Mouse (Mus musculus) midbrain, embryonic 15.5 days (tissue): ENCODE measurements at regions not wholly inside any gene's neighbourhood (a gene's known extent, or its start where the extent isn't known, plus 50 kb on each side); places are given as distances from the start of the nearest gene placed in this dataset.
A peak's percentile ranks its signal among the peaks of the same experiment; 100 is the strongest.

ENCODE experiments used
- ATAC-seq: fragments of 200-750 bp; cut with Nextera tagmentation; replicated peaks from 2 replicates; pipeline ENCODE4 v1.8.0; 2017; ENCODE audit warnings: moderate TSS enrichment
- H3K27ac ChIP-seq: fragments of 300-500 bp; sonication (generic); 2 replicates; pipeline ENCODE4 v1.5.1; 2015; ENCODE audit warnings: mild to moderate bottlenecking, inconsistent platforms
- H3K27me3 ChIP-seq: fragments of 300-500 bp; sonication (generic); replicated peaks from 2 replicates; pipeline ENCODE4 v1.6.1; 2015; ENCODE audit warnings: inconsistent platforms
- H3K36me3 ChIP-seq: fragments of 300-500 bp; sonication (generic); replicated peaks from 2 replicates; pipeline ENCODE4 v1.6.1; 2015; ENCODE audit warnings: inconsistent platforms
- H3K4me1 ChIP-seq: fragments of 300-500 bp; sonication (generic); 2 replicates; pipeline ENCODE4 v1.6.1; 2015; ENCODE audit warnings: inconsistent platforms
- H3K4me2 ChIP-seq: fragments of 300-500 bp; sonication (generic); 2 replicates; pipeline ENCODE4 v1.6.1; 2015; ENCODE audit warnings: inconsistent platforms, mild to moderate bottlenecking, moderate library complexity
- H3K4me3 ChIP-seq: fragments of 300-500 bp; sonication (generic); 2 replicates; pipeline ENCODE4 v1.5.1; 2015; ENCODE audit warnings: mild to moderate bottlenecking, inconsistent platforms
- H3K9ac ChIP-seq: fragments of 300-500 bp; sonication (generic); 2 replicates; pipeline ENCODE4 v1.6.1; 2015; ENCODE audit warnings: mild to moderate bottlenecking, inconsistent platforms
- H3K9me3 ChIP-seq: fragments of 300-500 bp; sonication (generic); 2 replicates; pipeline ENCODE4 v1.6.1; 2016; ENCODE audit warnings: inconsistent platforms
- WGBS: fragments of 180-500 bp; shearing (Covaris S2); methylation state at CpG from one replicate; pipeline ENCODE4 v1.1.7; 2015; ENCODE audit warnings: mixed read lengths; 5-methylcytosine and 5-hydroxymethylcytosine counted together

DNA sequence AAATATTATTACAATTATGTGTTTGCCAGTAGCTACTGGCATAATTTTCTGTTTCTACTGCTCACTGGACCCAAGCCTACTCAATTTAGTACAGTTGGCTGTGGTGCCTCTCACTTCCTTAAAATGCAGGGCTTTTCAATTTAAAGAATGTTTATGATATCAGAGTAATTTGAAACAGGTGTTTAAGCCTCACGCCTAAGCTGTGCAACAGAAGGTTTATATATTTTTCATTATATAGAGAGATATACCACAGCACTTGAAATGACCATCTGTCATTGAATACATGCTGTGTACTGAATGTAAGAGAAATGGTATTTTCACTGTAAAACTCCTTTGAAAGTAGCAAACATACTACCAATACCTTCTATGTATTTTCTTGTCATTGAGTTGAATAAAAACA is 376.8 kb downstream of the Otol1 start:
- Histone ChIP-seq H3K4me1 (no peaks in the 10 kb centered on the region), H3K9me3 (no peaks in the 10 kb centered on the region), H3K4me3 (no peak overlapping the region), H3K27ac (no peak overlapping the region), H3K36me3 (no peaks in the 10 kb centered on the region), H3K9ac (no peak overlapping the region), H3K27me3 (no peaks in the 10 kb centered on the region), H3K4me2 (no peak overlapping the region)
- WGBS, result 89% methylated on average over 1 of the region's 1 CpGs
- ATAC-seq, result no peak

DNA sequence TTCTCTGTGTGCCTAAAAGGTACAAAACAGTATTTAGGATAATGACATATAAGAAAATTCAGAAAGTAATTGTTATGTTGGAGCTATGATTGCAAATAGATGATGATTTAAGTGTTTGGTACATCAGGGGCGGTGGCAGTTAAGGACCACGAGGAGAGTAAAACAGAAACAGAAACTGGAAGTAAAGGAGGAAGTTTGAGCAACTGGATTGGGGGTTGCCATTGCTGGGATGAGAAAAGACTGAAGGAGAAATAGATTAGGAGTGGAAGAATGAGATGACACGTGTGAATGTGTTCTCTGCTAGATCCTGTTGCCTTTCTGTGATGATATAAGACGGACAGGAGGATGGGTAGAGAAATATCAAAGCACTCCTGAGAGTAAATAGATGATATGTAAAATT is 378.5 kb downstream of the Otol1 start:
- Histone ChIP-seq H3K9ac (no peak overlapping the region), H3K4me3 (no peak overlapping the region), H3K9me3 (no peaks in the 10 kb centered on the region), H3K27me3 (no peaks in the 10 kb centered on the region), H3K36me3 (no peaks in the 10 kb centered on the region), H3K4me1 (no peaks in the 10 kb centered on the region), H3K4me2 (no peak overlapping the region), H3K27ac (no peak overlapping the region)
- no peak for ATAC-seq
- WGBS, result 89% methylated on average over 4 of the region's 4 CpGs

DNA sequence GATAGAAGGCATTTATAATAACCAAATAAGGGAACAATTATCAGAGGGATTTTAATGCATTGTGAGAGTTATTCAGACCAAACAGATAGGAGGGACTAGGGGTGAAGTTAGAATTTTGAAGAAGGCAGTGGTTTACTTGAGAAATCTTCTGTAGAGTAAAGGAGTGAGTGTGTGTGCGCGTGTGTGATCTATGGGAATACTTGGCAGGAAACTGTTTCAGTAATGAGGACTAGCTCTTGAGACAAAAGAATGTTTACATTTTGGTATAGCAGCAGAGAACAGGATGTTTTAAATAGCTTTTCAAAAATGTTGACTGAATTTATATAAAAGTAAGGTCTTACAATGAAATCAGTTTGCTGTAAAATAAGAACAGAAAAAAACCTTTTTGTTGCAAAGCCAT is 393.8 kb downstream of the Otol1 start:
- no peaks in the 10 kb centered on the region for H3K9me3 ChIP-seq
- no peaks in the 10 kb centered on the region for H3K27me3 ChIP-seq
- 72% methylated on average over 2 of the region's 2 CpGs for WGBS
- no peak for ATAC-seq
- no peak overlapping the region for H3K9ac ChIP-seq
- no peaks in the 10 kb centered on the region for H3K4me1 ChIP-seq
- H3K36me3 ChIP-seq, result no peaks in the 10 kb centered on the region
- H3K27ac ChIP-seq, result no peak overlapping the region
- no peak overlapping the region for H3K4me2 ChIP-seq
- H3K4me3 ChIP-seq, result no peak overlapping the region

DNA sequence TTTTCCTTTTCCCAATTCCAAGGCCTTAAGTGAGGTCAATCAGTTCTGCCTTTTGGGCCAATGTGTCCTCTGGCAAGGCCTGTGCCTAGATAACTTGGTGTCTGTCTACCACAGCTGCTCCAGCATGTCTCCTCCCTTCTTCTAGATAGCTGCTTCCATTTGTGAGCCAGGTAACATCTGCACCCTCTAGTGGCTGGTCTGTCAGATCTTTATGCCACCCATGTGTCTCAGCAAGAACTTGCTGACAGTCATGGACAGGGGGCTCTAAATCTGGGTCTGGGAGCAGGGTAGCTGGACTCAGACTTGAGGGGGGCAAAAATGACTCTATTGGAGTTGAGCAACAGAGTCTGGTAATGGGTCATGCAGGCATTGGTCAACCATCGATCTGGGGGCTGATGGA is 399.2 kb downstream of the Otol1 start:
- H3K27ac ChIP-seq, result no peak overlapping the region
- no peak for ATAC-seq
- no peaks in the 10 kb centered on the region for H3K9me3 ChIP-seq
- H3K36me3 ChIP-seq, result no peaks in the 10 kb centered on the region
- H3K4me3 ChIP-seq, result no peak overlapping the region
- no peaks in the 10 kb centered on the region for H3K4me1 ChIP-seq
- H3K9ac ChIP-seq, result no peak overlapping the region
- 100% methylated on average over 1 of the region's 1 CpGs for WGBS
- no peaks in the 10 kb centered on the region for H3K27me3 ChIP-seq
- no peak overlapping the region for H3K4me2 ChIP-seq

DNA sequence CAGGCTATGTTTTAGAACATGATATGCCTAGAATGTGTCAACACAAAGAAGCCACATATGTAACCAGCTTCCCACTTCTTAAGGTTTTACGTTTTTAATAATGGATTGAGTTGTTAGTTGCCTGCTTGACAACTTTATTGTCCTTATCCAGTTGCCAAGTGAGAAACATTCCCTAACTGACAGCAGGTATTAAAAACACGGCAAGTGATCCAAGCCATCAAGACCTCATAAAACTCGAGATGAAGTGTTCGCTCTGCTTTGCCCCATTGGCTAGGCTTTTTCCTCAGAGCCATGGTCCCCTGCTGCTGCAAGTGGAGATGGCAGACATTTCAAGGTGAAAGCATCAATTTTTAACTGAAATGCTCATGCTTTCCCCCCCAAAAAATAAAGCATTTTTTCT is 410.9 kb downstream of the Otol1 start:
- no peak for ATAC-seq
- Histone ChIP-seq H3K27ac (no peak overlapping the region), H3K4me1 (no peaks in the 10 kb centered on the region), H3K9me3 (no peaks in the 10 kb centered on the region), H3K27me3 (no peaks in the 10 kb centered on the region), H3K4me3 (no peak overlapping the region), H3K36me3 (no peaks in the 10 kb centered on the region), H3K4me2 (no peak overlapping the region), H3K9ac (no peak overlapping the region)
- WGBS, result 56% methylated on average over 4 of the region's 4 CpGs

DNA sequence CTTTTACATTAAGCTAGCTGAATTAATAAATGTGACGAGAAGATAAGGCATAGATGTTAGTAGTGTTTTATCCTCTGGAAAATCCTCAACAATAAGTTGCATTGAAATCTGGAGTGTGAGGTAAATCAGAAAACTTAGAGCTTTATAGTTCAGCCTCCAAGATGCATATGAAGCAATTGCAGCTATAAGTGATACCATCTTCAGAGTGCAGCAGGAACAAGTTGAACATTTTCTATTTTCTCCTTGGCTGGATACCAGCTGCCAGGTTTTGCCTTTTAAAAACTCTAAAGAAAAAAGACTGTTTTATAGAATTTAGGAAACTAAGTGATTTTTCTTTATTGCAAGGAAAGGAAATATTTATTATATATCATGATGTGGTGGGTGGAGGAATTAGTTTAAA is 414.6 kb downstream of the Otol1 start:
- H3K4me2 ChIP-seq, result no peak overlapping the region
- H3K27me3 ChIP-seq, result no peaks in the 10 kb centered on the region
- H3K4me3 ChIP-seq, result no peak overlapping the region
- no peaks in the 10 kb centered on the region for H3K4me1 ChIP-seq
- 79% methylated on average over 1 of the region's 1 CpGs for WGBS
- H3K36me3 ChIP-seq, result no peaks in the 10 kb centered on the region
- ATAC-seq, result no peak
- no peak overlapping the region for H3K9ac ChIP-seq
- H3K9me3 ChIP-seq, result no peaks in the 10 kb centered on the region
- no peak overlapping the region for H3K27ac ChIP-seq

DNA sequence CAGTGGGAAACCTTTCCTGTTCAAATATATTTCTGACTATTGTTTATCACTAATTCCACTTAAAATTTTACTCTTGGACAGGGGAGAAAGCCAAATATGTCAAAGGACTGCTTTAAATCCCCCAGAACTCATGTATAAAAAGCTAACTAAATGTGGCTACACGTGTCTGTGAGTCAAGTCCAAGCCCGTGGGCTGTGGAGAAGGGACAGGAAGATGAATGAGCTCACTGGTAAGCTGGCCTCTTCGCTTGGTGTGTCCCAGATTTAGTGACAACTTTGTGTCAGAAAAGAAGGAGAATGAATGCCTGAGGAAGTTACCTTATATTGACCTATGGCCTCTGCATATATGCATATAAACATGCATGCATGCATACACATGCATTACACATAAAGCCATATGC is 415.3 kb downstream of the Otol1 start:
- H3K9ac ChIP-seq, result no peak overlapping the region
- no peak overlapping the region for H3K4me3 ChIP-seq
- no peaks in the 10 kb centered on the region for H3K4me1 ChIP-seq
- H3K9me3 ChIP-seq, result no peaks in the 10 kb centered on the region
- no peak overlapping the region for H3K27ac ChIP-seq
- 76% methylated on average over 3 of the region's 3 CpGs for WGBS
- ATAC-seq, result no peak
- H3K4me2 ChIP-seq, result no peak overlapping the region
- no peaks in the 10 kb centered on the region for H3K36me3 ChIP-seq
- H3K27me3 ChIP-seq, result no peaks in the 10 kb centered on the region

DNA sequence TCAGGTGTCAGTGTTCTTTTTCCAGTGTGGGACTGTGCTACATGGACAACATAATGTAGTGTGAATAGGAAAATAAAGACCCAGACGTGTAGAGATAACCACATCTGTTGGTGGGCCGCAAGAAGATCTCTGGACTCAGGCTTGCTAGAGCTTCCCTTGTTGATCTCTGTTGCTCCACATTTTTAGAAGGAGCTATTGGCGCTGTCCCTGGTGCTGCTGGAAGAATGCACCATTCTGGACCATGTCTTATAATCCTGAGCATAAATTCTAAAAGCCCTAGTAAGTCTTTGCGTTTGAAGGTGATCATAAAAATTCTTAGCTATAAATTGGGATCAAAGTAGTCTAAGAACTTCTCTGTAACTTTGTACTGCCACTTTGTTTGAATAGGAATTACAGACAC is 429.3 kb downstream of the Otol1 start:
- no peak overlapping the region for H3K4me2 ChIP-seq
- 82% methylated on average over 4 of the region's 4 CpGs for WGBS
- H3K27me3 ChIP-seq, result no peaks in the 10 kb centered on the region
- H3K4me1 ChIP-seq, result no peaks in the 10 kb centered on the region
- H3K9ac ChIP-seq, result no peak overlapping the region
- H3K9me3 ChIP-seq, result no peaks in the 10 kb centered on the region
- H3K27ac ChIP-seq, result no peak overlapping the region
- no peaks in the 10 kb centered on the region for H3K36me3 ChIP-seq
- ATAC-seq, result no peak
- H3K4me3 ChIP-seq, result no peak overlapping the region

DNA sequence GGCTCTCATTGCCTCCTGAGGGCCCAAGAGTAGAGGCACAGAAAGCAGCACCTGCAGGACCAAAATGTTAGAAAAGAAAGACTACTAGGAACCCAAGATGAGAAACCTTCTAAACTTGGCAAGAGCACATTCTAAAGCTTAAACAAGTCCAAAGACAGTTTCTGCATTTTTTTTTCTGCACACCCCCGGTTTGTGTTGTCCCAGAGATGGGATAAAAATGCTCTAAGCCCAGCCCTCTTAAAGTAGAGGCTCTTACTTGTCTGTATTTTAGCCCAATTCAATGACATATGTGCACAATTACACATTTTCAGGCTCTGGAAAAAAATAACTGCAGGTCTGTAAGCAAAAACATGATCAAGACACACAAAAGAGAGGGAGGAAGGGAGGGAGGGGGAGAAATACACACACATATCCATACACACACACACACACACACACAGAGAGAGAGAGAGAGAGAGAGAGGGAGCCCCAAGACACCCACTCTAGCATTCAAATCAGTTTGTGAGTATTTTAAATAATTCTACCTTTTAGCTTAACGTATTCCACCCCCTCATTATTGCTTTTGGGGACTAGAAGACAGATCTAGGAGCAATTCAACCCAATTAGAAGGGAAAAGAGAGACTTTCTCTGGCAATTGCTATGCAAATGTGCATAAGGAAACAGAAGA is 449.9 kb downstream of the Otol1 start:
- no peaks in the 10 kb centered on the region for H3K9me3 ChIP-seq
- 0 out of 2 replicates have a peak, but pooled peaks have one; percentile 45 for ATAC-seq
- no peaks in the 10 kb centered on the region for H3K27me3 ChIP-seq
- H3K9ac ChIP-seq, result no peak overlapping the region
- H3K4me3 ChIP-seq, result no peak overlapping the region
- H3K4me2 ChIP-seq, result no peak overlapping the region
- 48% methylated on average over 2 of the region's 2 CpGs for WGBS
- no peak overlapping the region for H3K27ac ChIP-seq
- H3K4me1 ChIP-seq, result no peaks in the 10 kb centered on the region
- no peaks in the 10 kb centered on the region for H3K36me3 ChIP-seq

DNA sequence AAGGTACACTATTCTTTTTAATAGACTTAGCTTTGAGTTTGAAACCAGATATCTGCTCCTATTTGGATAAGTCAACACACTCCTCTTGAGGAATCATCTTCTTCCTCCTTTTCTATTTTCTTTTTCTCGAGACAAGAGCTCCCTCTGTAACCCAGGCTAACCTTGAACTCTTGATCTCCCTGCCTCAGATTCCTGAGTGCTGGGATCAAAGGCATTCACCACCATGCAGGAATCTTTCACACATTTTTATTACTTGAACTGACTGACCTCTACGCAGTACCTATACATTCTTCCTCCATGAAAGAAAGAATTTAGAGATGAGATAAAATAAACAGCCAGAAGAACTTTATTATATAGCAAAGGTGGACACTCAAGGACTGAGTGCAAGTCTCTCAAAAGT is 453.4 kb downstream of the Otol1 start:
- no peaks in the 10 kb centered on the region for H3K27me3 ChIP-seq
- 74% methylated on average over 2 of the region's 2 CpGs for WGBS
- no peaks in the 10 kb centered on the region for H3K9me3 ChIP-seq
- H3K36me3 ChIP-seq, result no peaks in the 10 kb centered on the region
- no peak for ATAC-seq
- H3K9ac ChIP-seq, result no peak overlapping the region
- no peak overlapping the region for H3K27ac ChIP-seq
- no peaks in the 10 kb centered on the region for H3K4me1 ChIP-seq
- H3K4me3 ChIP-seq, result no peak overlapping the region
- H3K4me2 ChIP-seq, result no peak overlapping the region

DNA sequence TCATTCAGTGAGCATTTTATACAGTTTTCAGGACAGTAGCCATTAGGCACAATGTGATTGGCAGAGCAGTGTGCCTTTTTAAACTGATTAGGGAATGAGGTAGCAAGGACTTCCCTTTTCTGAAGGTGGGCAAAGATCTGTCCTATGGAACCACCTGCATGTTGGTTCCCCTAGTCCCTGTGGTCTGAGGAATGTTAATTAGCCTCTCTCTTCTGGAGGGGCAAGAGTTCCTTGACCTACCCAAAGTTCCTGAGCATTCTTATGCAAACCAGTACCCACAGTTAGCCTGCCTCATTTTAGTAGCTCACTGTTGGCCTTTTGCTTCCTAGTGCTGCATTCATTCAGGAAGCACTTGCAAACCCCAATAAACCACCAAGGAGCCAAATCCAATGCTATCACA is 455.8 kb downstream of the Otol1 start:
- Histone ChIP-seq H3K9me3 (no peaks in the 10 kb centered on the region), H3K4me3 (no peak overlapping the region), H3K9ac (no peak overlapping the region), H3K4me2 (no peak overlapping the region), H3K27me3 (no peaks in the 10 kb centered on the region), H3K36me3 (no peaks in the 10 kb centered on the region), H3K27ac (no peak overlapping the region), H3K4me1 (no peaks in the 10 kb centered on the region)
- ATAC-seq, result no peak

DNA sequence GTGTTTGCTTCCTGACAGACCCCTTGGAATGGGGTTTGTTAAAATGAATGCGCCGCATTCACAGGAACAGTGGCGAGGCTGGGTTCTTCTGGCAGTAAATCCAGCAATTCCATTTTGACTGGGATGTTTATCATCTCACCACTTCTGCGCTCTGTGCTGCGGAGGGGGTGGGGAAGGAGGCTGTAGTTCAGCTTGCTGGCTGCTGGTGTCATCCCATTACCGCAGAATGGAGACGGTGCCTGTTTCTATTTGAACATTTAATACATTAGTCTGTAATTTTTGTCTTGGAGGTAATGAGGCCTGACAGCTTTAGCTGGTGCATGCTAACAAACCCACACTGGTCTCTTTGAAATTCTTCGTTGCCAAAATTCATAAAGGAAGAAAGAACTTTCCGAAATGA is 475.1 kb downstream of the Otol1 start:
- H3K36me3 ChIP-seq, result no peaks in the 10 kb centered on the region
- no peak overlapping the region for H3K4me2 ChIP-seq
- ATAC-seq, result peak; percentile 97
- peaks cover 9% of the 10 kb centered on the region for H3K4me1 ChIP-seq
- 30% methylated on average over 9 of the region's 9 CpGs for WGBS
- 0 out of 2 replicates have a peak overlapping the region, but pooled peaks have one; percentile 8 for H3K27ac ChIP-seq
- H3K4me3 ChIP-seq, result no peak overlapping the region
- H3K9ac ChIP-seq, result no peak overlapping the region
- H3K27me3 ChIP-seq, result no peaks in the 10 kb centered on the region
- no peaks in the 10 kb centered on the region for H3K9me3 ChIP-seq

DNA sequence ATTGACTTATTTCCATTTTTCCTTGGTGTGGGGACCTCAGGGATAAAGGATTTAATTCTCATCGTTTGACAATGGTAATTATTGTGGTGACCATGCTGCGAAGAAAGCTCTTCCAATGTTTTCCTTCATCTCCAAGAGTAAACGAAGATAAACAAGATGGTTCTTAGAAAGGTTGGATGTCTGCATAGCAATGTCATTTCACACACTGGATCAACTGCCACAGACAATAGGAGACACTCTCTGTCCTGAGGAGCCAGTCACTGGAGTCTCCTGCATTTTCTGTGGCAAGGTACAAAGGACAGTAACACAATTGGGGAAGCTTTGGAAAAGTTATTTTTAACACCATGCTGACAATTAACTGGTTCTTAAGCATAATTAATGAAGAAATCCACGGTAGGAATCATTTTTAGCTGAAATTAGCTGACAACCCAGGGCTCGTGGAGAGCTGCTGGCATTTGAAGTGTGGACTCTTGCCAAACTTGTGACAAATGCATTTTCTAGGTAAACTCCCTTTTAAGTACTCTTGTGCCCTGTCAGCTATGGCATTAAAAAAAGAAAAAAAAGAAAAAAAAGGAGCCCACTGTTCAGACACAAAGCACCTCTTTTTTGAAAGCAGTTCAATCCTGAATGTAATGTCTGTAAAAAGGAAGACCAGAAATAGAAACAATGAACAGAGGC is 475.8 kb downstream of the Otol1 start:
- Histone ChIP-seq H3K4me2 (no peak overlapping the region), H3K4me1 (peaks cover 9% of the 10 kb centered on the region), H3K36me3 (no peaks in the 10 kb centered on the region), H3K4me3 (no peak overlapping the region), H3K27ac (peak overlapping the region; percentile 48; the same call in 1 of the 2 replicates), H3K9ac (no peak overlapping the region), H3K27me3 (no peaks in the 10 kb centered on the region), H3K9me3 (no peaks in the 10 kb centered on the region)
- peak; percentile 77 for ATAC-seq
- WGBS, result 39% methylated on average over 5 of the region's 5 CpGs
